Mouse (Mus musculus) bone marrow macrophage, adult 2 months (primary cell): Measurements from ENCODE around the gene Cd274. TPM values are rescaled to one million over a fixed set of nuclear protein-coding genes. Genes with fewer than 3 reads are reported as not detected.
A peak's percentile ranks its signal among the peaks of the same experiment; 100 is the strongest.
"Not testable (repeated sequence)": the region's sequence is repeated elsewhere in the genome, so short reads cannot be mapped to it uniquely, and the experiment has no call there.

Source experiments
- H3K27ac ChIP-seq: 2 replicates; pipeline ENCODE4 v1.5.1; 2012; ENCODE audit warnings: low read depth, low read length; ENCODE audit not compliant: insufficient read depth
- H3K4me1 ChIP-seq: 2 replicates; pipeline ENCODE4 v1.6.1; 2012; ENCODE audit warnings: low read length; ENCODE audit not compliant: control insufficient read depth, insufficient read depth
- H3K4me3 ChIP-seq: 2 replicates; pipeline ENCODE4 v1.5.1; 2012; ENCODE audit warnings: mild to moderate bottlenecking, low read length, moderate library complexity; ENCODE audit not compliant: insufficient read depth
- CTCF ChIP-seq: IDR thresholded peaks from 2 replicates; pipeline ENCODE4 v1.5.1; 2012; ENCODE audit warnings: low read depth, mild to moderate bottlenecking, low read length, moderate library complexity
- POLR2A ChIP-seq: IDR thresholded peaks from 2 replicates; pipeline ENCODE4 v1.6.1; 2012; ENCODE audit warnings: mild to moderate bottlenecking, low read depth, low read length, borderline replicate concordance
- polyA plus RNA-seq: library from polyadenylated mRNA; stranded (reverse); fragments of >200 nt; gene quantifications from 2 replicates; pipeline ENCODE4 v1.2.4, GENCODE M21; 2012; ENCODE audit not compliant: missing spikeins, insufficient read depth, insufficient read length

Cd274 gene
- polyA plus RNA-seq, 1 experiment: 42.7 TPM

GRCm38 (mm10) chr19:29410619-29411018, 43.4 kb downstream of the Cd274 start, which contains the start of gene Pdcd1lg2:
Gene Pdcd1lg2 (plus strand): TSS chr19:29410919.
- Histone ChIP-seq H3K27ac (no peak within 1 kb of the TSS), H3K4me1 (peaks cover 6% of the 10 kb centered on the region), H3K4me3 (no peak within 1 kb of the TSS)
- TF ChIP-seq POLR2A: no peak
- TF ChIP-seq CTCF: no peak

- Histone ChIP-seq H3K27ac (no peak overlapping the region), H3K4me1 (peaks cover 11% of the 10 kb centered on the region), H3K4me3 (no peak overlapping the region)
- TF ChIP-seq POLR2A (no peak), CTCF (no peak)
Measured at GRCm38 (mm10) chr19:29412476-29413420, 45.5 kb downstream of the Cd274 start.

- H3K4me1 ChIP-seq: peaks cover 25% of the 10 kb centered on the region
- H3K4me3 ChIP-seq: no peak overlapping the region
- TF ChIP-seq POLR2A (no peak), CTCF (no peak)
- H3K27ac ChIP-seq: no peak overlapping the region
Measured at GRCm38 (mm10) chr19:29414513-29414912, 47.3 kb downstream of the Cd274 start.

GRCm38 (mm10) chr19:29414917-29415316, 47.7 kb downstream of the Cd274 start:
- H3K4me3 ChIP-seq, H3K27ac ChIP-seq: not testable (repeated sequence)
- peaks cover 27% of the 10 kb centered on the region for H3K4me1 ChIP-seq

GRCm38 (mm10) chr19:29416393-29416902, 49.2 kb downstream of the Cd274 start:
- Histone ChIP-seq H3K27ac (no peak overlapping the region), H3K4me3 (no peak overlapping the region), H3K4me1 (peaks cover 34% of the 10 kb centered on the region)
- TF ChIP-seq POLR2A: no peak
- TF ChIP-seq CTCF: no peak

- no peak overlapping the region for H3K27ac ChIP-seq
- H3K4me3 ChIP-seq: no peak overlapping the region
- H3K4me1 ChIP-seq: peaks cover 34% of the 10 kb centered on the region
- no peak for TF ChIP-seq CTCF
- no peak for TF ChIP-seq POLR2A
Measured at GRCm38 (mm10) chr19:29417188-29417587, 49.9 kb downstream of the Cd274 start.

- H3K27ac ChIP-seq: no peak overlapping the region
- TF ChIP-seq POLR2A: no peak
- TF ChIP-seq CTCF: no peak
- H3K4me3 ChIP-seq: no peak overlapping the region
- peaks cover 32% of the 10 kb centered on the region for H3K4me1 ChIP-seq
Measured at GRCm38 (mm10) chr19:29417894-29418293, 50.6 kb downstream of the Cd274 start.

GRCm38 (mm10) chr19:29418661-29419115, 51.4 kb downstream of the Cd274 start:
- peak overlapping the region; percentile 84 for H3K27ac ChIP-seq
- no peak overlapping the region for H3K4me3 ChIP-seq
- TF ChIP-seq CTCF: no peak
- no peak for TF ChIP-seq POLR2A
- H3K4me1 ChIP-seq: peaks cover 32% of the 10 kb centered on the region

GRCm38 (mm10) chr19:29419506-29419905, 52.3 kb downstream of the Cd274 start:
- Histone ChIP-seq H3K4me3 (no peak overlapping the region), H3K4me1 (peaks cover 32% of the 10 kb centered on the region), H3K27ac (peak overlapping the region; percentile 78)
- TF ChIP-seq CTCF (no peak), POLR2A (no peak)

- Histone ChIP-seq H3K4me3 (no peak overlapping the region), H3K4me1 (peaks cover 29% of the 10 kb centered on the region), H3K27ac (peak overlapping the region; percentile 78)
Measured at GRCm38 (mm10) chr19:29419946-29420345, 52.7 kb downstream of the Cd274 start.

More at GRCm38 (mm10) chr19:29419946-29420345, 52.7 kb downstream of the Cd274 start:
- TF ChIP-seq POLR2A: no peak
- TF ChIP-seq CTCF: no peak
